Mouse (Mus musculus) CH12.LX (cell line): ENCODE measurements at regions not wholly inside any gene's neighbourhood (a gene's known extent, or its start where the extent isn't known, plus 50 kb on each side); places are given as distances from the start of the nearest gene placed in this dataset.

Experiments used
- CTCF ChIP-seq, 2 experiments: IDR thresholded peaks in 1 of 2; conservative IDR thresholded peaks in 1 of 2; 2 replicates each; pipeline ENCODE4 v1.5.1; 2011 to 2012; ENCODE audit warnings: low read depth in 2 of 2, low read length in 2 of 2, improper control_type of control experiment in 1 of 2, inconsistent platforms in 1 of 2, mild to moderate bottlenecking in 1 of 2, moderate library complexity in 1 of 2
- EP300 ChIP-seq: IDR thresholded peaks from 2 replicates; pipeline ENCODE4 v1.6.1; 2011; ENCODE audit warnings: low read length, improper control_type of control experiment
- HCFC1 ChIP-seq: IDR thresholded peaks from 2 replicates; pipeline ENCODE4 v1.6.1; 2012; ENCODE audit warnings: low read depth, mild to moderate bottlenecking, inconsistent platforms, low read length, improper control_type of control experiment
- MAX ChIP-seq: IDR thresholded peaks from 2 replicates; pipeline ENCODE4 v1.6.1; 2011; ENCODE audit warnings: low read length, improper control_type of control experiment
- MAZ ChIP-seq: IDR thresholded peaks from 2 replicates; pipeline ENCODE4 v1.6.1; 2012; ENCODE audit warnings: low read depth, mild to moderate bottlenecking, inconsistent platforms, low read length, improper control_type of control experiment, moderate library complexity
- MEF2A ChIP-seq: IDR thresholded peaks from 2 replicates; pipeline ENCODE4 v1.6.1; 2014; ENCODE audit warnings: low read depth, mild to moderate bottlenecking, inconsistent platforms, low read length, improper control_type of control experiment, borderline replicate concordance
- MXI1 ChIP-seq: IDR thresholded peaks from 2 replicates; pipeline ENCODE4 v1.6.1; 2011; ENCODE audit warnings: mild to moderate bottlenecking, low read depth, low read length, improper control_type of control experiment
- NELFE ChIP-seq: IDR thresholded peaks from 2 replicates; pipeline ENCODE4 v1.6.1; 2011; ENCODE audit warnings: low read depth, low read length, improper control_type of control experiment
- POLR2A ChIP-seq: IDR thresholded peaks from 2 replicates; pipeline ENCODE4 v1.6.1; 2011; ENCODE audit warnings: low read depth, mild to moderate bottlenecking, improper control_type of control experiment, low read length
- ZC3H11A ChIP-seq: IDR thresholded peaks from 2 replicates; pipeline ENCODE4 v1.6.1; 2012; ENCODE audit warnings: low read depth, mild to moderate bottlenecking, inconsistent platforms, low read length, improper control_type of control experiment

DNA sequence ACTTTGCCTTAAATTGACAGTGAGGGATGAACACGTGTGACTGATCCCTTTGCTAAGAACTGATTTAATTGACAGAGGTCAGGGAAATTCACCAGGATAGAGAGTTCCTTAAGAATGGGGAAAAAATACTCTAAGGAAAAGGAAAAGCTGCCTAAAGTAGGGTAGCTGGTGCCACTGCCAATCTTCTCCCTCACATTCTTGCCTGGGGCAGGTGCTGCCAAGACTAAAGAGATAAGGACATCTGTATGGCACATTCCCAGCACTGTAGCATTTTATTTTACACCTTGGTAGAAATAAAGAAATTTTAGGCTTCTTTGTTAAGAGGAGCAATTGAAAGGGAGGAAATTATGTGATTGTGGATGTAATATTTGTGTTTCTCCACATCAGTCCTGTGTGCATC, 1184.6 kb upstream of the Cited2 start:
- TF ChIP-seq POLR2A (no peak), CTCF (conservative IDR thresholded peaks at IDR 0.05 in 1 of 2, IDR thresholded peaks at IDR 0.05 in 1 of 2; ENCODE audit: low read depth in 2 of 2, low read length in 2 of 2) (no peak), MAZ (no peak), HCFC1 (no peak), MXI1 (no peak), ZC3H11A (no peak), MAX (no peak), NELFE (no peak), MEF2A (no peak), EP300 (no peak)
